Mouse (Mus musculus) MN1 (cell line): ENCODE data around the gene Elf1.

Experiments
- DNase-seq: peaks from one replicate; pipeline ENCODE4 v3.0.0-alpha.2; 2016; ENCODE audit warnings: low spot score

The Elf1 gene

GRCm38 (mm10) chr14:79573482-79574191 is 92.6 kb downstream of the Elf1 start:
- no peak for DNase-seq

GRCm38 (mm10) chr14:79574361-79574760 is 93.4 kb downstream of the Elf1 start:
- DNase-seq = no peak

GRCm38 (mm10) chr14:79583526-79584245 is 102.7 kb downstream of the Elf1 start:
- no peak for DNase-seq

- no peak for DNase-seq
Observed at GRCm38 (mm10) chr14:79586499-79587138, 105.6 kb downstream of the Elf1 start.

GRCm38 (mm10) chr14:79587139-79587851 is 106.3 kb downstream of the Elf1 start, which contains the start of gene Sugt1:
Gene Sugt1, plus strand, starts transcription at chr14:79587691.
- DNase-seq = peak; percentile 95

GRCm38 (mm10) chr14:79587852-79588229 is 106.8 kb downstream of the Elf1 start:
- no peak for DNase-seq

- peak; percentile 22 for DNase-seq
Observed at GRCm38 (mm10) chr14:79588534-79588951, 107.5 kb downstream of the Elf1 start.

GRCm38 (mm10) chr14:79589401-79589800 is 108.4 kb downstream of the Elf1 start:
- no peak for DNase-seq

GRCm38 (mm10) chr14:79590916-79591315 is 109.9 kb downstream of the Elf1 start:
- DNase-seq = no peak

GRCm38 (mm10) chr14:79591611-79592010 is 110.6 kb downstream of the Elf1 start:
- no peak for DNase-seq

- DNase-seq = no peak
Observed at GRCm38 (mm10) chr14:79594069-79594468, 113.1 kb downstream of the Elf1 start.

- DNase-seq = no peak
Observed at GRCm38 (mm10) chr14:79596602-79597001, 115.6 kb downstream of the Elf1 start.

- no peak for DNase-seq
Observed at GRCm38 (mm10) chr14:79605881-79606280, 124.9 kb downstream of the Elf1 start.

GRCm38 (mm10) chr14:79606392-79606791 is 125.4 kb downstream of the Elf1 start:
- DNase-seq = no peak

GRCm38 (mm10) chr14:79606867-79607266 is 125.9 kb downstream of the Elf1 start:
- no peak for DNase-seq

GRCm38 (mm10) chr14:79607352-79607751 is 126.4 kb downstream of the Elf1 start:
- DNase-seq = no peak

- DNase-seq = no peak
Observed at GRCm38 (mm10) chr14:79608286-79608685, 127.3 kb downstream of the Elf1 start.

- DNase-seq = peak; percentile 24
Observed at GRCm38 (mm10) chr14:79617121-79617828, 136.3 kb downstream of the Elf1 start.

GRCm38 (mm10) chr14:79619802-79620201 is 138.8 kb downstream of the Elf1 start:
- no peak for DNase-seq

GRCm38 (mm10) chr14:79621143-79621542 is 140.1 kb downstream of the Elf1 start:
- peak; percentile 24 for DNase-seq
